Mouse (Mus musculus): ENCODE measurements around the gene Samd14. TPM values are rescaled to one million over a fixed set of nuclear protein-coding genes. Genes with fewer than 3 reads are reported as not detected.

Samd14 gene
- polyA plus RNA-seq, 1 experiment from 2014 or later, result 9.0 TPM

- WGBS, result 3% methylated on average over 22 of the region's 22 CpGs
Measured at GRCm38 (mm10) chr11:94992754-94993606, 16.7 kb upstream of the Samd14 start.

DNA sequence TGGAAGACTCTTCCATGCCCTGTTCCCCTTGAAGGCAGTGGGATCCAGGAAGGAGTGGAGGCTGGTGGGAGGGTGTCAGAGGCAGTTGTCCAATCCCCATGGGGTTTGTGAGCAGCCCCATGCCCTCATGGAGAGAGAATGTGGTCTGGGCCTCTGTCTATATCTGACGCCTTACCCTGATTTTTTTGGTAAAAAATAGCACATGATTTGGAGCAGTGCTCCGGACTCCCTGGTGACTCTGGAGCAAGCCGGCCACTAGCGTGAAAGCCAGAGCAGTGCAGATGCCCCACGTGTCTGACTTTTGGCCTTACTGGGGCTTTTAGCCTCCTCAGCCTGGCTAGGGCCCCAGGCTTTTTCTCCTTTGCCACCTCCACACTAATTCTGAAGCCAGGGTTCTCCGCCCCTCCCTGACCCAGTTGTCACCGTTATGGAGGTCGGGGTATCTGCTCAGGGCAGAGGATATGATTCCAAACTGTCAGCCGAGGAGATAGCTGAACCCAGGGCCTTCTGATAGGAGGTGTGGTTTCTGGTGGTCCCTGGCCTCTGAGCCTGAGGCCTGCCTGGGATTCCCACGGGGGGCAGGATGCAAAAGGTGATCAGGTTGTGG lies 15.4 kb upstream of the Samd14 start:
- Histone ChIP-seq H3K27ac (ENCODE audit: low read length) (peak overlapping the region; percentile 94), H3K27me3 (ENCODE audit: control insufficient read depth, insufficient read depth, low read length) (no peaks in the 10 kb centered on the region), H3K36me3 (ENCODE audit: control insufficient read depth, insufficient read depth) (peaks cover 15% of the 10 kb centered on the region; the same call in 1 of the 2 replicates), H3K4me2 (ENCODE audit: low read depth, low read length) (peak overlapping the region; percentile 98), H3K4me3 (ENCODE audit: low read length) (peak overlapping the region; percentile 93), H3K9me3 (replicated peaks; ENCODE audit: control insufficient read depth, low read length) (no peaks in the 10 kb centered on the region), H3K4me1 (ENCODE audit: control insufficient read depth, insufficient read depth, low read length) (peaks cover 60% of the 10 kb centered on the region), H3K9ac (ENCODE audit: low read length) (peak overlapping the region; percentile 95)
- ATAC-seq (replicated peaks; ENCODE audit: extremely low read depth, insufficient read depth, low FRiP score), result no peak
- 26% methylated on average over 10 of the region's 10 CpGs for WGBS

More at GRCm38 (mm10) chr11:94992754-94993606, 16.7 kb upstream of the Samd14 start:
- peak overlapping the region; percentile 94 for H3K27ac ChIP-seq (ENCODE audit: low read length)
- H3K4me2 ChIP-seq (ENCODE audit: low read depth, low read length), result peak overlapping the region; percentile 98
- ATAC-seq (replicated peaks; ENCODE audit: extremely low read depth, insufficient read depth, low FRiP score), result 0 out of 2 replicates have a peak, but pooled peaks have one; percentile 2
- H3K27me3 ChIP-seq (ENCODE audit: control insufficient read depth, insufficient read depth, low read length), result no peaks in the 10 kb centered on the region
- no peaks in the 10 kb centered on the region for H3K9me3 ChIP-seq (replicated peaks; ENCODE audit: control insufficient read depth, low read length)
- H3K4me3 ChIP-seq (ENCODE audit: low read length), result peak overlapping the region; percentile 93
- H3K36me3 ChIP-seq (ENCODE audit: control insufficient read depth, insufficient read depth), result peaks cover 11% of the 10 kb centered on the region; the same call in 1 of the 2 replicates
- peaks cover 66% of the 10 kb centered on the region for H3K4me1 ChIP-seq (ENCODE audit: control insufficient read depth, insufficient read depth, low read length)
- peak overlapping the region; percentile 95 for H3K9ac ChIP-seq (ENCODE audit: low read length)

- Histone ChIP-seq H3K9me3 (replicated peaks; ENCODE audit: control insufficient read depth, low read length) (no peaks in the 10 kb centered on the region), H3K9ac (ENCODE audit: low read length) (peak overlapping the region; percentile 95), H3K27ac (ENCODE audit: low read length) (no peak overlapping the region), H3K4me1 (ENCODE audit: control insufficient read depth, insufficient read depth, low read length) (peaks cover 55% of the 10 kb centered on the region), H3K27me3 (ENCODE audit: control insufficient read depth, insufficient read depth, low read length) (no peaks in the 10 kb centered on the region), H3K4me2 (ENCODE audit: low read depth, low read length) (peak overlapping the region; percentile 98), H3K36me3 (ENCODE audit: control insufficient read depth, insufficient read depth) (peaks cover 17% of the 10 kb centered on the region; the same call in 1 of the 2 replicates), H3K4me3 (ENCODE audit: low read length) (peak overlapping the region; percentile 93)
- ATAC-seq (replicated peaks; ENCODE audit: extremely low read depth, insufficient read depth, low FRiP score), result no peak
- WGBS, result 78% methylated on average over 11 of the region's 11 CpGs
Measured at GRCm38 (mm10) chr11:94994947-94995772, 14.5 kb upstream of the Samd14 start.

- Histone ChIP-seq H3K4me1 (ENCODE audit: control insufficient read depth, insufficient read depth, low read length) (peaks cover 60% of the 10 kb centered on the region), H3K4me3 (ENCODE audit: low read length) (no peak overlapping the region), H3K27ac (ENCODE audit: low read length) (no peak overlapping the region), H3K4me2 (ENCODE audit: low read depth, low read length) (no peak overlapping the region), H3K27me3 (ENCODE audit: control insufficient read depth, insufficient read depth, low read length) (no peaks in the 10 kb centered on the region), H3K9ac (ENCODE audit: low read length) (no peak overlapping the region), H3K9me3 (replicated peaks; ENCODE audit: control insufficient read depth, low read length) (no peaks in the 10 kb centered on the region), H3K36me3 (ENCODE audit: control insufficient read depth, insufficient read depth) (peaks cover 17% of the 10 kb centered on the region; the same call in 1 of the 2 replicates)
- 83% methylated on average over 8 of the region's 8 CpGs for WGBS
- no peak for ATAC-seq (replicated peaks; ENCODE audit: extremely low read depth, insufficient read depth, low FRiP score)
Measured at GRCm38 (mm10) chr11:94996101-94996500, 13.6 kb upstream of the Samd14 start.

DNA sequence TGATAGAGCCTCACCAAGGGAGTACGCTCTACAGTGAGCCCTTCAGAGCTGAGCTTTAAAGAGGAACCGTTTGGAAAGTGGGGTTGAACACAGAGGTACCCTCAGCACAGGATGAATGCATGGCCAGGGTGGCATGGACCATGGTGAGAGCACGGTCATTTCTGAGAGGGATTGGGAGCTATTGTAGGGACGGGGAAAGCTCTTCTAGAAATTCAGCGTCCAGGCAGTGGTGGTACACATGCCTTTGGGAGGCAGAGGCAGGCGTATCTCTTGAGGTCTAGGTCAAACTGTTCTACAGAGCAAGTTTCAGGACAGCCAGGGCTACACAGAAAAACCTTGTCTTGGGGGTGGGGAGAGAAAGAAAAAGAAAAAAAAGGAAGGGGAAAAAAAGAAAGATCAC lies 12.7 kb upstream of the Samd14 start:
- Histone ChIP-seq H3K9me3 (replicated peaks; ENCODE audit: control insufficient read depth, low read length) (no peaks in the 10 kb centered on the region), H3K9ac (ENCODE audit: low read length) (no peak overlapping the region), H3K4me2 (ENCODE audit: low read depth, low read length) (no peak overlapping the region), H3K27ac (ENCODE audit: low read length) (no peak overlapping the region), H3K27me3 (ENCODE audit: control insufficient read depth, insufficient read depth, low read length) (no peaks in the 10 kb centered on the region), H3K4me3 (ENCODE audit: low read length) (no peak overlapping the region), H3K4me1 (ENCODE audit: control insufficient read depth, insufficient read depth, low read length) (peaks cover 60% of the 10 kb centered on the region), H3K36me3 (ENCODE audit: control insufficient read depth, insufficient read depth) (peaks cover 24% of the 10 kb centered on the region)
- WGBS, result 91% methylated on average over 6 of the region's 6 CpGs
- ATAC-seq (replicated peaks; ENCODE audit: extremely low read depth, insufficient read depth, low FRiP score), result no peak

- no peak for ATAC-seq (replicated peaks; ENCODE audit: extremely low read depth, insufficient read depth, low FRiP score)
- Histone ChIP-seq H3K36me3 (ENCODE audit: control insufficient read depth, insufficient read depth) (peaks cover 30% of the 10 kb centered on the region), H3K4me1 (ENCODE audit: control insufficient read depth, insufficient read depth, low read length) (peaks cover 59% of the 10 kb centered on the region), H3K9me3 (replicated peaks; ENCODE audit: control insufficient read depth, low read length) (no peaks in the 10 kb centered on the region), H3K27ac (ENCODE audit: low read length) (no peak overlapping the region), H3K4me3 (ENCODE audit: low read length) (no peak overlapping the region), H3K9ac (ENCODE audit: low read length) (no peak overlapping the region), H3K27me3 (ENCODE audit: control insufficient read depth, insufficient read depth, low read length) (no peaks in the 10 kb centered on the region), H3K4me2 (ENCODE audit: low read depth, low read length) (no peak overlapping the region; the same call in 1 of the 2 replicates)
- WGBS, result 51% methylated on average over 5 of the region's 5 CpGs
Measured at GRCm38 (mm10) chr11:94997596-94997995, 12.1 kb upstream of the Samd14 start.

GRCm38 (mm10) chr11:94998041-94998531 lies 11.6 kb upstream of the Samd14 start:
- ATAC-seq (replicated peaks; ENCODE audit: extremely low read depth, insufficient read depth, low FRiP score), result peak; percentile 49
- Histone ChIP-seq H3K27ac (ENCODE audit: low read length) (no peak overlapping the region), H3K4me1 (ENCODE audit: control insufficient read depth, insufficient read depth, low read length) (peaks cover 55% of the 10 kb centered on the region), H3K27me3 (ENCODE audit: control insufficient read depth, insufficient read depth, low read length) (no peaks in the 10 kb centered on the region), H3K9ac (ENCODE audit: low read length) (no peak overlapping the region), H3K4me2 (ENCODE audit: low read depth, low read length) (no peak overlapping the region; the same call in 1 of the 2 replicates), H3K4me3 (ENCODE audit: low read length) (no peak overlapping the region), H3K9me3 (replicated peaks; ENCODE audit: control insufficient read depth, low read length) (no peaks in the 10 kb centered on the region), H3K36me3 (ENCODE audit: control insufficient read depth, insufficient read depth) (peaks cover 33% of the 10 kb centered on the region)
- 73% methylated on average over 16 of the region's 16 CpGs for WGBS

DNA sequence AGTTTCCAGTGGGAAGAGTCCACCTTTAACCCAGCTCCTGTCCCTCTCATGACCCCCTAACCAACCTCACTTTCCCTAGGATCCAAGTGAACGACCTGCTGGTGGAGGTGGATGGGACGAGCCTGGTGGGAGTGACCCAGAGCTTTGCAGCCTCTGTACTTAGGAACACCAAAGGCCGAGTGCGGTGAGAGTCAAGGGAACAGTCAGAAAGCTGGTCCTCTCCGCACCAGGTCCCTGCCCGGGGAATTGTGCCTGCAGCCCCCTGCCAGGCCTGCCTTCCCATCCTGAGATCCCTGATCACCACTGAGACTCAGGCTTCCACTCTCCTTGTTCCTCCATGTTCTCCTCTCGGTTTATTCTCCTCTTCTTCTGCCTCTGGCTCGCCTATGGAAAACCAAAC lies 9.6 kb upstream of the Samd14 start:
- Histone ChIP-seq H3K9me3 (replicated peaks; ENCODE audit: control insufficient read depth, low read length) (no peaks in the 10 kb centered on the region), H3K9ac (ENCODE audit: low read length) (no peak overlapping the region), H3K4me1 (ENCODE audit: control insufficient read depth, insufficient read depth, low read length) (peaks cover 38% of the 10 kb centered on the region), H3K4me3 (ENCODE audit: low read length) (no peak overlapping the region), H3K4me2 (ENCODE audit: low read depth, low read length) (no peak overlapping the region), H3K27ac (ENCODE audit: low read length) (peak overlapping the region; percentile 59), H3K36me3 (ENCODE audit: control insufficient read depth, insufficient read depth) (peaks cover 42% of the 10 kb centered on the region), H3K27me3 (ENCODE audit: control insufficient read depth, insufficient read depth, low read length) (no peaks in the 10 kb centered on the region)
- WGBS, result 66% methylated on average over 8 of the region's 8 CpGs
- no peak for ATAC-seq (replicated peaks; ENCODE audit: extremely low read depth, insufficient read depth, low FRiP score)

Measured in heart, embryonic 16.5 days (tissue).